Mouse (Mus musculus): ENCODE data around the gene Celf6. TPM values are rescaled to one million over a fixed set of nuclear protein-coding genes. Genes with fewer than 3 reads are reported as not detected.

Gene Celf6
- polyA plus RNA-seq, 1 experiment from 2014 or later = not detected

GRCm38 (mm10) chr9:59654450-59654983 is 76.8 kb downstream of the Celf6 start:
- WGBS (ENCODE audit: insufficient replicate concordance) = 58% methylated on average over 2 of the region's 2 CpGs
- peaks cover 10% of the 10 kb centered on the region for H3K4me1 ChIP-seq (ENCODE audit: insufficient read depth)
- H3K4me2 ChIP-seq (ENCODE audit: low read depth, low read length) = 0 out of 2 replicates have a peak overlapping the region, but pooled peaks have one; percentile 68
- no peak overlapping the region for H3K4me3 ChIP-seq (ENCODE audit: low read depth, low read length)
- no peak overlapping the region for H3K9ac ChIP-seq (replicated peaks)
- TF ChIP-seq CTCF (IDR thresholded peaks at IDR 0.05; ENCODE audit: low read depth) (no peak), EP300 (IDR thresholded peaks at IDR 0.05; ENCODE audit: low read depth) (no peak)
- H3K36me3 ChIP-seq (replicated peaks; ENCODE audit: insufficient read depth, low read length) = peaks cover 3% of the 10 kb centered on the region; the same call in 1 of the 2 replicates
- H3K9me3 ChIP-seq (ENCODE audit: low read length) = no peaks in the 10 kb centered on the region
- DNase-seq (no peak), ATAC-seq (no peak)
- no peak overlapping the region for H3K27ac ChIP-seq (ENCODE audit: low read depth)
- H3K27me3 ChIP-seq (ENCODE audit: insufficient read depth, low read length) = peaks cover 65% of the 10 kb centered on the region

DNA sequence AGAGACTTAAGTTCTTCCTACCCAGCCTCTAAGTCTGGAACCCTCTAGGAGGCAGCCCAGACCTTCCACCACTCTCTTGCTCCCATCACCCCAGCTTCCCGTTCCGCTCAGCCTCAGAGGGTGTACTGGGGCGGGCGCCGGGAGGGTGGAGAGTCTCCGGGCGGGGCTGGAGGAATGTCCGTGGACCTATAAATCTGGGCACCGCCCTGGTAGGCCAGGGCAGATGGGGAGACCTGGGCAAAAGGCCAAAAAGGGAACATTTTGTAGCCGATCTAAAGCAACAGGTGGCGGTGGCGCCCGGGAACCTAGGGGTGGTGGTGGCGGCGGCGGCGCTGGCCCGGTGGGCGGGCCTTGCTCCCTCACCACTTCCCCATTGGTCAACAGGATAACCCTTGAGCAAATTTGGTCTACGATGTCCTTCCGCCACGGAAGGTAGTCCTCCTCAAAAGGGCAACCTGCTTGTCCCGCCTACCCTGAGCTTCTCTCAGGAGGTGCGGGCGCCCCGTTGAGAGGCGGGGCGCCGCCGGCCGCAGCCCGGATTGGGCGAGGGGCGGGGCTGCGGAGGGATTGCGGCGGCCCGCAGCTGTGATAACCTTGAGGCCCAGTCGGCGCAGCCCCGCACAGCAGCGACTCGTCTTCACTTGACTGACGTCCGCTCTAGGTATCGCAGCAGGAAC is 78.4 kb downstream of the Celf6 start, which contains the start of gene Pkm:
Pkm (plus strand) TSS at position 411 of the 677 bp plus-strand sequence.
- Histone ChIP-seq H3K4me1 (ENCODE audit: insufficient read depth) (peaks cover 13% of the 10 kb centered on the region), H3K27ac (ENCODE audit: low read depth) (peak within 1 kb of the TSS; percentile 90)
- TF ChIP-seq CTCF (IDR thresholded peaks at IDR 0.05; ENCODE audit: low read depth) (peak; percentile 31; the same call in 1 of the 2 replicates), EP300 (IDR thresholded peaks at IDR 0.05; ENCODE audit: low read depth) (peak; percentile 35; the same call in 1 of the 2 replicates)

More for the DNA sequence above, 78.4 kb downstream of the Celf6 start, which contains the start of gene Pkm:
- peak within 1 kb of the TSS; percentile 59 for H3K4me3 ChIP-seq (ENCODE audit: low read depth, low read length)
- no peaks in the 10 kb centered on the region for H3K9me3 ChIP-seq (ENCODE audit: low read length)
- under 1% methylated on average over 44 of the region's 46 CpGs for WGBS (ENCODE audit: insufficient replicate concordance)
- H3K36me3 ChIP-seq (replicated peaks; ENCODE audit: insufficient read depth, low read length) = no peaks in the 10 kb centered on the region; the same call in 1 of the 2 replicates
- DNase-seq (peak; percentile 89), ATAC-seq (peak; percentile 80)
- peak within 1 kb of the TSS; percentile 39 for H3K9ac ChIP-seq (replicated peaks)
- peak within 1 kb of the TSS; percentile 68 for H3K4me2 ChIP-seq (ENCODE audit: low read depth, low read length)
- H3K27me3 ChIP-seq (ENCODE audit: insufficient read depth, low read length) = peaks cover 65% of the 10 kb centered on the region

Other genes starting within 250 kb of the Celf6 start
- 1.8 and 2.4 TPM in 2 replicates for gene Bbs4, start 224.4 kb upstream of the Celf6 start, polyA plus RNA-seq (2015; fragmentation: Nextera tagmentation; extraction: Ambion mirVana)
- 3.4 and 4.1 TPM in 2 replicates for gene Arih1, start 91.3 kb upstream of the Celf6 start, polyA plus RNA-seq (2015; fragmentation: Nextera tagmentation; extraction: Ambion mirVana)
- 27.9 and 31.0 TPM in 2 replicates for gene Hexa, start 38.4 kb upstream of the Celf6 start, polyA plus RNA-seq (2015; fragmentation: Nextera tagmentation; extraction: Ambion mirVana)
- 0.19 TPM in 2 replicates for gene Tmem202, start 38.1 kb upstream of the Celf6 start, polyA plus RNA-seq (2015; fragmentation: Nextera tagmentation; extraction: Ambion mirVana)
- gene Parp6, start 39.4 kb downstream of the Celf6 start, polyA plus RNA-seq (2015; fragmentation: Nextera tagmentation; extraction: Ambion mirVana) = 3.0 and 3.5 TPM in 2 replicates
- gene Pkm, start 78.5 kb downstream of the Celf6 start, polyA plus RNA-seq (2015; fragmentation: Nextera tagmentation; extraction: Ambion mirVana) = 108 and 117 TPM in 2 replicates
- gene Gramd2, start 102.2 kb downstream of the Celf6 start, polyA plus RNA-seq (2015; fragmentation: Nextera tagmentation; extraction: Ambion mirVana) = 0.21 and 0.22 TPM in 2 replicates
- gene Senp8, start 172.8 kb downstream of the Celf6 start, polyA plus RNA-seq (2015; fragmentation: Nextera tagmentation; extraction: Ambion mirVana) = 1.6 and 2.1 TPM in 2 replicates
- gene Myo9a, start 173.0 kb downstream of the Celf6 start, polyA plus RNA-seq (2015; fragmentation: Nextera tagmentation; extraction: Ambion mirVana) = 2.7 and 2.9 TPM in 2 replicates